Mouse (Mus musculus): ENCODE measurements around the gene Nme1.

GRCm38 (mm10) chr11:93965391-93965790, 2.9 kb downstream of the Nme1 start:
- TF ChIP-seq POLR2A (IDR thresholded peaks at IDR 0.05; ENCODE audit: control insufficient read depth, extremely low read depth, insufficient read depth, low read length, poor library complexity), result no peak
- TF ChIP-seq CTCF (IDR thresholded peaks at IDR 0.05; ENCODE audit: borderline replicate concordance, control insufficient read depth, extremely low read depth, insufficient read depth, low read length, poor library complexity), result no peak

All from thymus, adult 2 months (tissue).